Mouse (Mus musculus) liver, postnatal 0 days (tissue): ENCODE results near the gene Ank. TPM values are rescaled to one million over a fixed set of nuclear protein-coding genes. Genes with fewer than 3 reads are reported as not detected.

Experiments
- ATAC-seq: fragments of 200-750 bp; cut with Nextera tagmentation; 2 replicates; pipeline ENCODE4 v1.8.0; 2017; ENCODE audit warnings: mild to moderate bottlenecking, moderate library complexity
- DNase-seq: peaks from one replicate; pipeline ENCODE4 v3.0.0-alpha.2; 2016
- H3K27ac ChIP-seq: fragments of 300-500 bp; sonication (generic); 2 replicates; pipeline ENCODE4 v1.5.1; 2014; ENCODE audit warnings: antibody characterized with exemption, moderate library complexity, mild to moderate bottlenecking, low read depth
- H3K27me3 ChIP-seq: fragments of 300-500 bp; sonication (generic); 2 replicates; pipeline ENCODE4 v1.6.1; 2014; ENCODE audit warnings: low read length, control low read depth, mixed read lengths; ENCODE audit not compliant: insufficient read depth
- H3K36me3 ChIP-seq: fragments of 300-500 bp; sonication (generic); replicated peaks from 2 replicates; pipeline ENCODE4 v1.6.1; 2014; ENCODE audit warnings: mild to moderate bottlenecking, control low read depth, low read length, moderate library complexity, mixed read lengths; ENCODE audit not compliant: insufficient read depth
- H3K4me1 ChIP-seq: fragments of 300-500 bp; sonication (generic); 2 replicates; pipeline ENCODE4 v1.6.1; 2014; ENCODE audit warnings: antibody characterized with exemption, mild to moderate bottlenecking, control low read depth; ENCODE audit not compliant: insufficient read depth
- H3K4me2 ChIP-seq: fragments of 300-500 bp; sonication (generic); 2 replicates; pipeline ENCODE4 v1.6.1; 2014; ENCODE audit warnings: low read depth, mild to moderate bottlenecking, low read length, moderate library complexity, mixed read lengths
- H3K4me3 ChIP-seq: fragments of 300-500 bp; sonication (generic); 2 replicates; pipeline ENCODE4 v1.5.1; 2014; ENCODE audit warnings: low read depth, low read length
- H3K9ac ChIP-seq: fragments of 300-500 bp; sonication (generic); replicated peaks from 2 replicates; pipeline ENCODE4 v1.6.1; 2014; ENCODE audit warnings: mild to moderate bottlenecking, moderate library complexity
- H3K9me3 ChIP-seq: fragments of 300-500 bp; sonication (generic); 2 replicates; pipeline ENCODE4 v1.6.1; 2016; ENCODE audit warnings: mild to moderate bottlenecking, control low read depth, low read length, mixed read lengths
- CTCF ChIP-seq: sonication (generic); IDR thresholded peaks from 2 replicates; pipeline ENCODE4 v1.5.1; 2016; ENCODE audit warnings: antibody characterized with exemption, low read depth
- EP300 ChIP-seq: IDR thresholded peaks from 2 replicates; pipeline ENCODE4 v1.6.1; 2016; ENCODE audit warnings: antibody characterized with exemption, low read depth, mild to moderate bottlenecking
- WGBS: fragments of 180-500 bp; shearing (Covaris S2); extraction: QIAGEN DNeasy Blood & Tissue Kit; methylation state at CpG from one replicate; pipeline ENCODE4 v1.1.7; 2014; ENCODE audit not compliant: insufficient replicate concordance; 5-methylcytosine and 5-hydroxymethylcytosine counted together
- polyA plus RNA-seq: library from polyadenylated mRNA; unstranded; fragments of >200 nt; fragmentation: Nextera tagmentation; extraction: Ambion mirVana; gene quantifications from 2 replicates; pipeline ENCODE4 v1.2.1, GENCODE M21; 2015

Gene Ank
- polyA plus RNA-seq, 1 experiment from 2014 or later, result 7.8 TPM

- DNase-seq (no peak), ATAC-seq (no peak)
- Histone ChIP-seq H3K9ac (no peak overlapping the region), H3K27ac (no peak overlapping the region), H3K36me3 (peaks cover 6% of the 10 kb centered on the region; the same call in 1 of the 2 replicates), H3K9me3 (no peaks in the 10 kb centered on the region), H3K4me1 (no peaks in the 10 kb centered on the region), H3K4me2 (no peak overlapping the region), H3K27me3 (no peaks in the 10 kb centered on the region), H3K4me3 (no peak overlapping the region)
- no peak for TF ChIP-seq EP300
- TF ChIP-seq CTCF, result peak; percentile 28
- 71% methylated on average over 4 of the region's 4 CpGs for WGBS
Measured at GRCm38 (mm10) chr15:27585466-27586092, 119.1 kb downstream of the Ank start.

GRCm38 (mm10) chr15:27586093-27586480 is 119.6 kb downstream of the Ank start:
- ATAC-seq, result no peak
- DNase-seq, result no peak

GRCm38 (mm10) chr15:27588087-27588826 is 121.8 kb downstream of the Ank start:
- H3K9me3 ChIP-seq, result no peaks in the 10 kb centered on the region
- no peak overlapping the region for H3K9ac ChIP-seq
- no peak overlapping the region for H3K4me2 ChIP-seq
- peaks cover 23% of the 10 kb centered on the region for H3K36me3 ChIP-seq
- no peaks in the 10 kb centered on the region for H3K27me3 ChIP-seq
- H3K4me1 ChIP-seq, result no peaks in the 10 kb centered on the region
- no peak overlapping the region for H3K4me3 ChIP-seq
- H3K27ac ChIP-seq, result no peak overlapping the region
- TF ChIP-seq CTCF, result no peak
- no peak for TF ChIP-seq EP300
- ATAC-seq (no peak), DNase-seq (no peak)
- WGBS, result 83% methylated on average over 14 of the region's 14 CpGs

More at GRCm38 (mm10) chr15:27586093-27586480, 119.6 kb downstream of the Ank start:
- H3K9me3 ChIP-seq, result no peaks in the 10 kb centered on the region
- no peaks in the 10 kb centered on the region for H3K27me3 ChIP-seq
- no peak overlapping the region for H3K9ac ChIP-seq
- TF ChIP-seq CTCF (no peak), EP300 (no peak)
- no peaks in the 10 kb centered on the region for H3K4me1 ChIP-seq
- H3K36me3 ChIP-seq, result peaks cover 11% of the 10 kb centered on the region; the same call in 1 of the 2 replicates
- WGBS, result 70% methylated on average over 5 of the region's 5 CpGs
- H3K27ac ChIP-seq, result no peak overlapping the region
- no peak overlapping the region for H3K4me2 ChIP-seq
- H3K4me3 ChIP-seq, result no peak overlapping the region

GRCm38 (mm10) chr15:27590812-27591211 is 124.3 kb downstream of the Ank start:
- Histone ChIP-seq H3K9me3 (no peaks in the 10 kb centered on the region), H3K36me3 (peaks cover 35% of the 10 kb centered on the region), H3K27me3 (no peaks in the 10 kb centered on the region), H3K4me1 (peaks cover 4% of the 10 kb centered on the region; the same call in 1 of the 2 replicates), H3K27ac (no peak overlapping the region), H3K9ac (no peak overlapping the region), H3K4me3 (no peak overlapping the region), H3K4me2 (no peak overlapping the region)
- WGBS, result 98% methylated on average over 9 of the region's 9 CpGs
- TF ChIP-seq CTCF (no peak), EP300 (no peak)
- ATAC-seq (no peak), DNase-seq (no peak)

GRCm38 (mm10) chr15:27592620-27593320 is 126.3 kb downstream of the Ank start:
- no peaks in the 10 kb centered on the region for H3K27me3 ChIP-seq
- no peak overlapping the region for H3K4me3 ChIP-seq
- no peak overlapping the region for H3K27ac ChIP-seq
- H3K9me3 ChIP-seq, result no peaks in the 10 kb centered on the region
- H3K4me1 ChIP-seq, result peaks cover 15% of the 10 kb centered on the region; the same call in 1 of the 2 replicates
- ATAC-seq, result no peak
- peaks cover 35% of the 10 kb centered on the region for H3K36me3 ChIP-seq
- no peak for DNase-seq
- no peak overlapping the region for H3K4me2 ChIP-seq
- no peak overlapping the region for H3K9ac ChIP-seq
- no peak for TF ChIP-seq CTCF
- 85% methylated on average over 19 of the region's 19 CpGs for WGBS

GRCm38 (mm10) chr15:27593717-27594116 is 127.2 kb downstream of the Ank start:
- no peak overlapping the region for H3K4me3 ChIP-seq
- peaks cover 15% of the 10 kb centered on the region; the same call in 1 of the 2 replicates for H3K4me1 ChIP-seq
- no peaks in the 10 kb centered on the region for H3K27me3 ChIP-seq
- peaks cover 36% of the 10 kb centered on the region for H3K36me3 ChIP-seq
- WGBS, result 85% methylated on average over 13 of the region's 13 CpGs
- peak; percentile 41 for TF ChIP-seq CTCF
- no peak for TF ChIP-seq EP300
- no peaks in the 10 kb centered on the region for H3K9me3 ChIP-seq
- ATAC-seq, result no peak
- DNase-seq, result no peak
- H3K9ac ChIP-seq, result no peak overlapping the region
- no peak overlapping the region for H3K4me2 ChIP-seq
- H3K27ac ChIP-seq, result no peak overlapping the region
